Mouse (Mus musculus): ENCODE measurements around the gene Rrp12.

The Rrp12 gene

DNA sequence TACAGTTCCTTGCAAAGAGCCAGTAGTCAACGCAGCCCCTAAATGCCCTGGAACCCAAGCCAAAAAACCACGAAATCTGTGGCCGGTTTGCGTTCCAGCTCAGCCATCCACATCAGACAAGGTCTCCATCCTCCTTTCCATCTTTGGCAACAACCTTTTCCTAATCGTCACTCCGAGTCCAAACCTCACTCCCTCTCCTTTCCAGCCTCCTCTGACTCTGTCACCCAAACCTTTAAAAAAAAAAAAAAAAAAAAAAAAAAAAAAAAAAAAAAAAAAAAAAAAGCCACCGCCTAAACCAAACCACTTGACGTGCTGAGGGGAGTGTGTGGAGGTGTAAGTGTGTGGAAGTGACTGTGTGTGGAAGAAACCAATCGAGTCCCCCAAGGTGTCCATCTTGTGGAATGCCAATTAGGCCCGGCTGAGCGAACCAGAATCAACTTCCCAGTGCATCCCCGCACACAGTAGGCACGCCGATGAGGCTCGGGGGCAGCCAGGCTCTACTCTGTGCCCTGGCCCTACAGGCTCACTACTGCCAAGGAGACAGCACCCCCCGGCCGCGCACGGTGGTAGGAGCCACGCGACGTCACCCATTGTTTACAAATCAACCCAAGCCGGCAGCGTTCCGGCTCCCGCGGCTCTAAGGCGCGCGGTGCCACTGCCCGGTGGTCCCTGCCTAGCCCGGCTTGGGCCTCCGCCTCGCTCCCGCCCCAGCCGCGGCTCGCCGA is 66.4 kb downstream of the Rrp12 start, which contains the start of gene Frat1:
TSS of gene Frat1 (plus strand) at position 590 of the 725 bp plus-strand sequence.
- peak; percentile 89 for DNase-seq (ENCODE audit: low spot score)

GRCm38 (mm10) chr19:41828941-41829340 is 67.0 kb downstream of the Rrp12 start:
- no peak for DNase-seq (ENCODE audit: low spot score)

DNA sequence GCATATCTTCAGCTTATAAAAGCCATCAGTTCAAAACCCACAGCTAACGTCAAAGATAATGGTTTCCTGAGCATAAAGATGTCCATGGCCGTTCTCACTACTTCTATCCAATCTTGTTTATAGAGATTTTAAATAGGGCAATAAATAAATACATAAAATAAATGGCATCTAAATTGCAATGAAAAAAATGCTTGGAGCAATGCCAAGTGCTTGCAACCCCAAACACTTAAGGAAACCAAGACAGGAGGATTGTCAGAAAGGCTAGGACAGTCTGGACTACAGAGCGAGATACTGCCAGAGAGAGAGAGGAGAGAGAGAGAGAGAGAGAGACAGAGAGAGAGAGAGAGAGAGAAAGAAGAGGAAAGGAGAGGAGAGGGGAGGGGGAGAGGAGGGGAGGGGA is 69.4 kb downstream of the Rrp12 start:
- DNase-seq (ENCODE audit: low spot score): no peak

- DNase-seq (ENCODE audit: low spot score): no peak
These were observed 71.0 kb downstream of the Rrp12 start for GRCm38 (mm10) chr19:41824950-41825349.

- DNase-seq (ENCODE audit: low spot score): no peak
These were observed 73.4 kb downstream of the Rrp12 start for GRCm38 (mm10) chr19:41822589-41822988.

DNA sequence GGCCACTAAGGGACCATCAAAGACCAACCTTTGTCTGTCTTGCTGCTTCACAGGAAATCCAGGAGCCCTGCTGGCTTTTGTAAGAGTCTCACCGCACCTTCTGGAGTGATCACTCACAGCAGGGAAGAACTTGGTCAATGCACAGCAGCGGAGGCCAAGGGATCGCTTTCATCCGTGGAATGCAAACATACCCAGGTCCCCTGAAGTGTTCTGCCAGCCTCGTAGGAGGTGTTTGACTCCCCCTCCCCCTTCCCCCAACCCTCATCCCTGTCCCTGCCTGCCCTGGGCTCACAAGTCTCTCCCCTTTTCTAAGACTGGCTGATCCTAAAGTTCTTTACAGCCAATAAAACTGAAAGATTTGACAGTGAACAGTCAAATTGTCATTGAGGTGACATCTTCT is 74.5 kb downstream of the Rrp12 start:
- no peak for DNase-seq (ENCODE audit: low spot score)

- no peak for DNase-seq (ENCODE audit: low spot score)
These were observed 77.2 kb downstream of the Rrp12 start for GRCm38 (mm10) chr19:41818749-41819148.

DNA sequence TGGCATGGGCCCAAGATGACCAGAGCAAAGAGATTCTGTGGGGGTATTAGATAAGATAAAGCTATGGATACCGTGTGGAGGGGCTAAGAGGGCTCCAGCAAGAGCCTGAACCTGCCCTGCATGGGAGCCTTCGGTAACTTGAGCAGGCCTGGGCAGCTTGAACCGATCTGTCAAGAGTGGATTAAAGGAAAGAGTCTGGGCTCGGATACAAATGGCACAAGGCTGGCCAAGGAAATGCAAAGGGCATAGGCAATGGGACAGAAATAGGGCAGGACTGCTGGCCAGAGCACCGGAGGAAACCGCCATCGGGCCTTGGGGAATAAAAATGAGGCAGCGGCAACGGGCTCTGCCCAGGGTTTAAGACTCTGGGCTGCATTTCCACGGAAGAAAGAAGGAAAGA is 78.6 kb downstream of the Rrp12 start:
- DNase-seq (ENCODE audit: low spot score): no peak

GRCm38 (mm10) chr19:41816915-41817314 is 79.1 kb downstream of the Rrp12 start:
- peak; percentile 33 for DNase-seq (ENCODE audit: low spot score)

GRCm38 (mm10) chr19:41816410-41816809 is 79.6 kb downstream of the Rrp12 start:
- DNase-seq (ENCODE audit: low spot score): no peak

DNA sequence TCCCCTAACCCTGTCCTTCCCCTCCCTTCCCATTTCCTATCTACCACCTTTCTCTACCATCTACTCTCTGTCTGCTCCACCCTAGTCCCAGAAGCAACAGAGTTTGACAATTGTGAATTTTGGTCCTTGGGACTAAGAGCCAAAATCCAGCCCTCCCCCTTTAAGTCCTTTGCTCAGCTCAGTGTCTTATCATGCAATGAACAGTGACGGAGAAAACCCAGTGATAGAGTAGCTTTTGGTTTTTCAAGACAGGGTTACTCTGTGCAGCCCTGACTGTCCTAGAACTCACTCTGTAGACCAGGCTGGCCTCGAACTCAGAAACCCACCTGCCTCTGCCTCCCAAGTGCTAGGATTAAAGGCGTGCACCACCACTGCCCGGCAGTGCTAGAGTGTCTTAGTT is 82.6 kb downstream of the Rrp12 start:
- DNase-seq (ENCODE audit: low spot score): no peak
